Mouse (Mus musculus) MEL (cell line): ENCODE data around the gene Actr2.

ENCODE experiments used
- CTCF ChIP-seq, 3 experiments: IDR thresholded peaks in 2 of 3; conservative IDR thresholded peaks in 1 of 3; 2 replicates each; pipeline ENCODE4 v1.5.1; 2011 to 2012; ENCODE audit warnings: low read length in 3 of 3, low read depth in 2 of 3, mild to moderate bottlenecking in 2 of 3, improper control_type of control experiment in 1 of 3, inconsistent platforms in 1 of 3, mixed read lengths in 1 of 3, moderate library complexity in 1 of 3; ENCODE audit not compliant: control insufficient read depth in 1 of 3, insufficient read depth in 1 of 3, poor library complexity in 1 of 3, severe bottlenecking in 1 of 3
- EP300 ChIP-seq, 2 experiments: IDR thresholded peaks; 2 replicates each; pipeline ENCODE4 v1.6.1; 2011; ENCODE audit warnings: improper control_type of control experiment in 2 of 2, low read length in 2 of 2, low read depth in 1 of 2, mild to moderate bottlenecking in 1 of 2
- RAD21 ChIP-seq: IDR thresholded peaks from 2 replicates; pipeline ENCODE4 v1.6.1; 2011; ENCODE audit warnings: mild to moderate bottlenecking, low read depth, low read length, improper control_type of control experiment

- no peak for TF ChIP-seq CTCF (IDR thresholded peaks at IDR 0.05 in 2 of 3, conservative IDR thresholded peaks at IDR 0.05 in 1 of 3; ENCODE audit: control insufficient read depth in 1 of 3, insufficient read depth in 1 of 3, low read depth in 2 of 3, low read length in 3 of 3, poor library complexity in 1 of 3, severe bottlenecking in 1 of 3)
- TF ChIP-seq EP300 (IDR thresholded peaks at IDR 0.05; ENCODE audit: low read depth in 1 of 2, low read length in 2 of 2) = no peak
- TF ChIP-seq RAD21 = no peak
Observed at GRCm38 (mm10) chr11:20035972-20036371, 76.7 kb downstream of the Actr2 start.
